Mouse (Mus musculus) liver, embryonic 15.5 days (tissue): Measurements from ENCODE around the gene Zcchc12. TPM values are rescaled to one million over a fixed set of nuclear protein-coding genes. Genes with fewer than 3 reads are reported as not detected.

ENCODE experiments used
- ATAC-seq: fragments of 200-750 bp; cut with Nextera tagmentation; 2 replicates; pipeline ENCODE4 v1.8.0; 2017; ENCODE audit warnings: moderate number of reproducible peaks, mild to moderate bottlenecking, moderate library complexity; ENCODE audit not compliant: insufficient read depth
- H3K27ac ChIP-seq: fragments of 300-500 bp; sonication (generic); replicated peaks from 2 replicates; pipeline ENCODE4 v1.5.1; 2015; ENCODE audit warnings: mild to moderate bottlenecking, inconsistent platforms
- H3K27me3 ChIP-seq: fragments of 300-500 bp; sonication (generic); 2 replicates; pipeline ENCODE4 v1.6.1; 2015; ENCODE audit warnings: mild to moderate bottlenecking, inconsistent platforms
- H3K36me3 ChIP-seq: fragments of 300-500 bp; sonication (generic); replicated peaks from 2 replicates; pipeline ENCODE4 v1.6.1; 2015; ENCODE audit warnings: moderate library complexity, mild to moderate bottlenecking, inconsistent platforms
- H3K4me1 ChIP-seq: fragments of 300-500 bp; sonication (generic); replicated peaks from 2 replicates; pipeline ENCODE4 v1.6.1; 2015; ENCODE audit warnings: inconsistent platforms
- H3K4me2 ChIP-seq: fragments of 300-500 bp; sonication (generic); 2 replicates; pipeline ENCODE4 v1.6.1; 2015; ENCODE audit warnings: moderate library complexity, mild to moderate bottlenecking, inconsistent platforms
- H3K4me3 ChIP-seq: fragments of 300-500 bp; sonication (generic); replicated peaks from 2 replicates; pipeline ENCODE4 v1.5.1; 2015; ENCODE audit warnings: mild to moderate bottlenecking, inconsistent platforms
- H3K9ac ChIP-seq: fragments of 300-500 bp; sonication (generic); 2 replicates; pipeline ENCODE4 v1.6.1; 2015; ENCODE audit warnings: moderate library complexity, mild to moderate bottlenecking, inconsistent platforms
- H3K9me3 ChIP-seq: fragments of 300-500 bp; sonication (generic); replicated peaks from 2 replicates; pipeline ENCODE4 v1.6.1; 2016; ENCODE audit warnings: inconsistent platforms
- WGBS: fragments of 180-500 bp; shearing (Covaris S2); methylation state at CpG from one replicate; pipeline ENCODE4 v1.1.7; 2015; ENCODE audit warnings: mixed read lengths; ENCODE audit not compliant: insufficient replicate concordance; 5-methylcytosine and 5-hydroxymethylcytosine counted together
- polyA plus RNA-seq: library from polyadenylated mRNA; unstranded; fragments of >200 nt; fragmentation: Nextera tagmentation; extraction: Ambion mirVana; gene quantifications from 2 replicates; pipeline ENCODE4 v1.2.1, GENCODE M21; 2015

Zcchc12 gene
- polyA plus RNA-seq, result 0.25 and 0.41 TPM in 2 replicates

DNA sequence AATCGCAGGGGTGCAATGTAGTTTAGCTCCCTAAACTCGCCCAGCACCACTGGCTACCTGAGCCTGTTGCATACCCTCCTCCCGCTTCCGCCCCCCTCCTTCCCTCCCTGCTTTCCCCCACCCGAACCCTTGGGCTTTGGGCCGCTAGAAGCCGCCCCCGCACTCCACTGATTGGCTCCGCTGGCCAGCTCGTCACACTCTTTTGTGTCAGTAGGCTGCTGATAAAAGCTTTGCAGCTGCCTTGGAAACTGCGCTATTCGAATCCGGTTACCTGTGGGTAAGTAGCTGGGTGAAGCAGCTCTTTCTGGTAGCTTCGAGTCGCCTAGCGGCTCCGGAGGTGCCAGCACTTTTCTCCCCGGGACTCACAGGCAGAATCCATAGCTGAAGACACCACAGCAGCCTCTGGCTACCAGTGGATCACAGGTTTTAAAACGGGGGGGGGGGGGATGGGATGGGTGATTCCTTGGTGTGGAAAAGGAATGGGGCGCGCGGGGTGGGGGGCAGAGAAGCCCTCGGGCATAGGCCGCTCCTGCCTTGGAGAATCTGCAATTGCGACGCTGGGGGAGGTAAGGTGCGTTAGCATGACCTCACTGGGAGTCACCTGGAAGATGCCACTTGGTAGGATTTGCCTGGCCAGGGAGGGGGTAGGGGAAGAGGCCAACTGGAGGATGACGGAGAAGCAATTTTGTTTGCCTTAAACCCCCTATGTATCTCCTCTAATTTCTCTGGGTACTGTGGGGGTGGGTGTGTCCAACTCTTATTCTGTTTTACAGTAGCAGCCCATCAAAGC, at the start of gene Zcchc12:
Zcchc12 (plus strand) TSS at position 169 of the 790 bp plus-strand sequence.
- no peak for ATAC-seq
- H3K27ac ChIP-seq, result no peak within 1 kb of the TSS
- peaks cover 13% of the 10 kb centered on the region; the same call in 1 of the 2 replicates for H3K27me3 ChIP-seq
- H3K4me1 ChIP-seq, result no peaks in the 10 kb centered on the region
- no peak within 1 kb of the TSS for H3K9ac ChIP-seq
- H3K36me3 ChIP-seq, result no peaks in the 10 kb centered on the region
- no peak within 1 kb of the TSS for H3K4me3 ChIP-seq
- H3K9me3 ChIP-seq, result no peaks in the 10 kb centered on the region
- 21% methylated on average over 28 of the region's 28 CpGs for WGBS
- no peak within 1 kb of the TSS for H3K4me2 ChIP-seq

DNA sequence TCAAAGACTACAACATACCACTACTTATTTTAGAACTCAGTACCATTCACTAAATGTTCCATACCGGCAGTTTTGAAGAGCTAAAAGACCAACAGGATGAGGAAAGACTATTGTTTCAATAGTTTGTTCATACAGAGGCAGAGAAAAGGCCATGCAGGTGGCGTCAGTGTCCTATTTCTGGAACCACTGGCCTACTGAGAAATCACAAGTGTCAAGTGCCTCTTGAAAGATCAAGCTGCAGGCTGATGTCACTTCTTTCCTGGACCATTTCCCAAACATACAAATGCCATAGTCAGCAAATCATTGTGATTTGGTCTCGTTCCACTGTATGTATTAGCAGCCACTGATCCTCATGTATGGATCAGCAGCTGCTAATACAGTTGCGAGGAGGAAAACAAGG, 49.0 kb upstream of the Zcchc12 start:
- Histone ChIP-seq H3K4me2 (no peak overlapping the region), H3K27ac (no peak overlapping the region), H3K36me3 (no peaks in the 10 kb centered on the region), H3K9me3 (no peaks in the 10 kb centered on the region), H3K9ac (no peak overlapping the region), H3K4me1 (no peaks in the 10 kb centered on the region), H3K27me3 (no peaks in the 10 kb centered on the region), H3K4me3 (no peak overlapping the region)
- no peak for ATAC-seq
- 45% methylated on average over 4 of the region's 4 CpGs for WGBS

DNA sequence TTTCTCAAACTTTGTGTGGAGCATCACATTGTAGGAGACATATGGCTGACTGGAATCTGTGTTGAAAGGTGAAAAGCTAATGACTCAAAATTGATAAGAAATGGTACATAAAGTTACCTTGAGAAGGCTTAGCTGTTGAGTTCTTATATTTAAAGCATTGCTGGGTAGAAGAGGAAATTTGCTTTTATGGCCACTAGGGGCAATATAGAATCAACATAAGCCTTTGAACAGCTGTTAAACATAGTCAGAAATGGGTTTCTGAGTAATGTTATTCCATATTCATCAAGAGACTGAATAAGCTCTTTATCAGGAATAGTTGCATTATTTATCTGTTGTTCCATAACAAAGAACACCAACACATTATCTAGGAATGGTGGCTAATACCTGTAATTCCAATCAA, 45.6 kb upstream of the Zcchc12 start:
- no peak overlapping the region for H3K9ac ChIP-seq

DNA sequence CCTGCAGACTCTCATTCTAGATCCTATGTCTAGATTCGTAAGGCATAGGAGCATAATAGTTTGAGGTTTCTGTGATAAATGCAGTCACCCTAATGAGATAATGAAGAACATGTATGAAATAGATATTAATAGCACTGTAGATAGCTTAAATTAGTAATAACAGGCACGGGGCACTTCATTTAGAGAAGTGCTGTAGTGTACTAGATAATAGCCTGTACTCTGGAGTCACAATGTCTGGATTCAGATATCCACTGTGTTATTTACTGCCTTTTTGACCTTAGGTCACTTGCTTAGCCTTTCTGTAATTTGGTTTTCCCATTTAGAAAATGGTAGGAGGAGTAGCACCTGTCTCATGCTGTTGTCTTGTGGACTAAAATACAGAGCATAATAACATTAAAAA, 39.0 kb upstream of the Zcchc12 start:
- no peak for ATAC-seq
- Histone ChIP-seq H3K27ac (no peak overlapping the region), H3K27me3 (no peaks in the 10 kb centered on the region), H3K4me2 (no peak overlapping the region), H3K4me1 (no peaks in the 10 kb centered on the region), H3K36me3 (no peaks in the 10 kb centered on the region), H3K9me3 (no peaks in the 10 kb centered on the region), H3K9ac (no peak overlapping the region), H3K4me3 (no peak overlapping the region)
- WGBS, result 36% methylated on average over 2 of the region's 2 CpGs

More for the DNA sequence above, 45.6 kb upstream of the Zcchc12 start:
- Histone ChIP-seq H3K27me3 (no peaks in the 10 kb centered on the region), H3K27ac (no peak overlapping the region), H3K4me2 (no peak overlapping the region), H3K9me3 (no peaks in the 10 kb centered on the region), H3K4me1 (no peaks in the 10 kb centered on the region), H3K36me3 (no peaks in the 10 kb centered on the region), H3K4me3 (no peak overlapping the region)
- ATAC-seq, result no peak

DNA sequence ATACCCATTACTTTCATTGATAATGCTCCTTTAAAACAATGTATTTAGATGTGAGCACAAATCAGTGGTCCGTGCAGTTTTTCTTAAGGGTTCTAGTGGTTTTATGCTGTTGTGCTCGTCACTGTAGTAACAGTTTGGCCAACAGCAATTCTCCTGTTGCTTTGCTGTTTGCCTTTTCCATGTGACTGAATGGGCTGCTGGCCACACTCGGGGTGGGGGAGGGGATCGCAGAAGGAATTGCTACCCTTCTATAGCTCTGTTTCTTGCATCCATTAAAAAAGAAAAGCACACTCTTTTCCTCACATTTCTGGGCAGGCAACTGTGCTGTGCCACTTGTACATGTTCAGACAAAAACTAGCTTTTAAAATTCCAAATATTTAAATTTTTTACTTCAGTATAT, 34.1 kb upstream of the Zcchc12 start:
- Histone ChIP-seq H3K4me2 (no peak overlapping the region), H3K4me3 (no peak overlapping the region), H3K9ac (no peak overlapping the region), H3K9me3 (no peaks in the 10 kb centered on the region), H3K27me3 (no peaks in the 10 kb centered on the region), H3K4me1 (no peaks in the 10 kb centered on the region), H3K36me3 (no peaks in the 10 kb centered on the region), H3K27ac (no peak overlapping the region)
- no peak for ATAC-seq
- 31% methylated on average over 4 of the region's 4 CpGs for WGBS

DNA sequence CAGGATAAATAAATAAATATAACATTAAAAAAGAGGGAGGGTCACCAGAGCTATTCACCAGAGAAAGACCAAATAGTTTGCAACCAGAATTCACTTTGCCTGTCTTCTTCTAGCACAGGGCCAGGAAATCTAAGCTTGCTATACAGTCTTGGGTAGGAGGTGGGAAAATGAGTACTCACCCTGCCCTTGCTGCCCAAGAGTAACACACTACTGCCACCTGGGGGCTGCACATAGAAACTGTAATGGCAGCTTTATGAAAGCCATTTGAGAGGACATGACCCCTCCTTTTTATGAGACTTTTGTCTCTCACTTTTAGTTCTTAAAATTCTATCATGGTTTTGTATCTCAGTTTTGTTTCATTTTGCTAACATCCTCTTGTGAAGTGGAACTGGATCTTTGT, 12.1 kb upstream of the Zcchc12 start:
- Histone ChIP-seq H3K4me1 (no peaks in the 10 kb centered on the region), H3K36me3 (no peaks in the 10 kb centered on the region), H3K27ac (no peak overlapping the region), H3K27me3 (no peaks in the 10 kb centered on the region), H3K9ac (no peak overlapping the region), H3K4me2 (no peak overlapping the region), H3K9me3 (no peaks in the 10 kb centered on the region), H3K4me3 (no peak overlapping the region)
- ATAC-seq, result no peak

DNA sequence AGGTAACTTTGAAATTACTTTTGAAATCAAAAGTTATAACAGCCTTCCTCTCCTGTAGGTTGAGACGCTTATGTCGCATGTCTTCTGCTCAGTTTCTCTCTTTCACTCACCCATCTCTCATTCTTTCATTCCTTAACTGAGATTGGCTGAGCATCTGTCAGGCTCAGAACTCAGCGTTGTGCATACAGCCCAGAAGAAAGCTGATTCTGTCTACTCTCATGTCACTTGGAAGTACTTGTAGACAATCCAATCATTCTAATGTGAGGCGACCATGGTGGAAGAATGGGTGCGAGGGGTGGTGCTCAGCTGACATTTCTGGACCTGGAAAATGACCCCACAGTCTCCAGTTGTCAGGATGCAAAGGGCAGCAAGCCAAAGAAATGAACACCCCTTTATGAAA, 9.7 kb upstream of the Zcchc12 start:
- Histone ChIP-seq H3K27me3 (no peaks in the 10 kb centered on the region), H3K9ac (no peak overlapping the region), H3K4me3 (no peak overlapping the region), H3K36me3 (no peaks in the 10 kb centered on the region), H3K27ac (no peak overlapping the region), H3K4me2 (no peak overlapping the region), H3K9me3 (no peaks in the 10 kb centered on the region), H3K4me1 (no peaks in the 10 kb centered on the region)
- no peak for ATAC-seq
- WGBS, result 54% methylated on average over 5 of the region's 5 CpGs

DNA sequence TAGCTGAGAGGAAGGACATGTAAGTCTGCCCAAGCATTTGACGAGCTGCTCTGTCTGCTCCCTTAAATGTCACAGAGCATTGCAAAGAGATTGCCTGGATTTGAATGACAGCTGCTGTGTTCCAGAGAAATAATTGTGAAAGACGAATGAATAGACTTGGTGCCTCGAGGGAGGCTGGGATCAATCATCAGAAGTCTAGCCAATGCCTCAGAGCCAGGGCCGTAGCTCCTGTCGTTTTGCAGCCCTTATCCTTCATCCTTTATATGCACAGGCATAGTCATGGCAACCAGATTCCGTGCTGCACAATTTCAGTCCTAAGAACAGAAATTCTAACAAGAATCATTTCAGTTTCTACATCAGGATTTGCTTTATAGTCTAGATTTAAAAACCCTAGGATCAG, 9.3 kb upstream of the Zcchc12 start:
- WGBS, result 55% methylated on average over 6 of the region's 6 CpGs
- Histone ChIP-seq H3K9me3 (no peaks in the 10 kb centered on the region), H3K4me1 (no peaks in the 10 kb centered on the region), H3K36me3 (no peaks in the 10 kb centered on the region), H3K27me3 (no peaks in the 10 kb centered on the region), H3K4me2 (no peak overlapping the region), H3K9ac (no peak overlapping the region), H3K4me3 (no peak overlapping the region), H3K27ac (no peak overlapping the region)
- no peak for ATAC-seq

DNA sequence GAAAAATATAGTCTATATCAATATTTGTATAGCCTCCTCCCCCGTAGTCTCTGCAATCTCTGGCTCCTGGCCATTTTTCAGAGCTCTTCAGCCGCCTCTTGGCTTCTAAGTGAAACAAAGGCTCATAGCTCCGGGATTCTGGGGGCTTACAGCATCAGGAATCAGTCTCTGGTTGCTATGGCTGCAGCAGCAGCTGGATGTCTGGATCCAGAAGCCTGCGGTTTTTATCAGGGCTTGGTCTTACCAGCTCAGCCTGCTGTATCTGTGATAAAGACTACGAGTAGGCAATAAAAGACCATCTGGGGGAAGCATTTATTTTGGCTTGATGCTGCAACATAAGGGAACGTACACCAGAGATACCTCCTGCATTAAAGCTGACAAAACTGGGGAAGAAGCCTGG, 1.8 kb upstream of the Zcchc12 start:
- Histone ChIP-seq H3K36me3 (no peaks in the 10 kb centered on the region), H3K4me2 (no peak overlapping the region), H3K27ac (no peak overlapping the region), H3K4me1 (no peaks in the 10 kb centered on the region), H3K27me3 (peaks cover 13% of the 10 kb centered on the region; the same call in 1 of the 2 replicates), H3K9me3 (no peaks in the 10 kb centered on the region), H3K4me3 (no peak overlapping the region), H3K9ac (no peak overlapping the region)
- WGBS, result 21% methylated on average over 6 of the region's 6 CpGs
- ATAC-seq, result no peak

DNA sequence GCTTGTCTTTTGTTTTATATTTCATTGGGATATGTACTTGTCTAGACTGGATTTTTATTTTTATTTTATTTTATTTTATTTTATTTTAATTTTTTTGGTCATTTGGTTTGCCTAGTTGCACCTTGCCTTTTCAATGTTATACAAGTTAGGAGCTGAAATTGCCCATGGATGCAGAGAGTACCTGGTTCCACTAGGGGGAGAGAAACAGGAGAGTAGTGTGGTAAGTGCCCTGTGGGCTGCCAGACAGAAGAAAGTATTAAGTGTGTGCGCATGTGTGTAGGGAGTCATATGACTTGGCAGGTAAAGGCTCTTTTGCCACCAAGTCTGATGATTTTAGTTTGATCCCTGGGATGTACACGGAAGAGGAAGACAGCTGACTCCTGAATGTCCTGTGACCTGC, 13.8 kb downstream of the Zcchc12 start:
- H3K27ac ChIP-seq, result no peak overlapping the region
- no peak overlapping the region for H3K4me2 ChIP-seq
- H3K4me3 ChIP-seq, result no peak overlapping the region
- no peak for ATAC-seq
- no peaks in the 10 kb centered on the region for H3K36me3 ChIP-seq
- no peaks in the 10 kb centered on the region for H3K27me3 ChIP-seq
- H3K9me3 ChIP-seq, result no peaks in the 10 kb centered on the region
- WGBS, result 68% methylated on average over 2 of the region's 2 CpGs
- no peaks in the 10 kb centered on the region for H3K4me1 ChIP-seq
- no peak overlapping the region for H3K9ac ChIP-seq

DNA sequence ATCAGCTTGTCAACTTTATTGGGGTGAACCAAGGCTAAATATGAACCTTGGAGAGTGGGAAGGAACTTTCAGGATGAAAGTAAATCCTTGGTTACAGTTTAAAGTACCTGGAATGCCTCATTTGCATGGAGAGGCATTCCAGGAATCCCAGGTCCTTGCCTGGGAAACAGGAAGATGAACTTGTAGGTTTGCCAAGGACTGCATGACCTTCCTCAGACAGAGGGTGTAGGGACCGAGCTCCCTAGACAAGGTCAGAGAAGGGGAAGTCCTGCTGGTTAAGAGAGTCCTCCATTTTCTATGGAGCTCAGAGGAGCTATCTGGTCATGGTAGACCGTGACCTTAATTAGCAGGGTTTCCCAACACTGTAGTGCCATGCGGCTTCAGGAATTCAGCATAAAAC, 15.5 kb downstream of the Zcchc12 start:
- Histone ChIP-seq H3K4me3 (no peak overlapping the region), H3K4me2 (no peak overlapping the region), H3K36me3 (no peaks in the 10 kb centered on the region), H3K27ac (no peak overlapping the region), H3K4me1 (no peaks in the 10 kb centered on the region), H3K9ac (no peak overlapping the region), H3K27me3 (no peaks in the 10 kb centered on the region), H3K9me3 (no peaks in the 10 kb centered on the region)
- 62% methylated on average over 3 of the region's 3 CpGs for WGBS
- ATAC-seq, result no peak

DNA sequence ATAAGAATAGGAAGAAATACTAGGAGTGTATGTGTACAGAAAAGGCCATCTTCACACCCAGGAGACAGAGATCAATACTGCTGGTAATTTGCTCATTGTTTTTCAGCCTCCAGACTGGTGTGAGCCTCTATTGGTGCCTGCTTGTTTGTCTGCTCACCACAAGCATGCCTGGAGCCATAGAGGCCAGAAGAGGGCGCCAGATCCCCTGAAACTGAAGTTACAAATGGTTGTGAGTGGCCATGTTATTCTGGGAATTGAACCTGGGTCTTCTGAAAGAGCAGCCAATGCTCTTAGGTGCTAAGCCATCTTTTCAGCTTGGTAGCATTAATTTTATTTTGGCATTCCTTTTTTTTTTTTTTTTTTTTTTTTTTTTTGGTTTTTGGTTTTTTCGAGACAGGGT, 25.7 kb downstream of the Zcchc12 start:
- Histone ChIP-seq H3K9ac (no peak overlapping the region), H3K4me3 (no peak overlapping the region), H3K36me3 (no peaks in the 10 kb centered on the region), H3K4me1 (no peaks in the 10 kb centered on the region), H3K27me3 (no peaks in the 10 kb centered on the region), H3K27ac (no peak overlapping the region), H3K4me2 (no peak overlapping the region), H3K9me3 (no peaks in the 10 kb centered on the region)
- ATAC-seq, result no peak
- WGBS, result 25% methylated on average over 2 of the region's 2 CpGs
